Mouse (Mus musculus) stomach, postnatal 0 days (tissue): ENCODE measurements at regions not wholly inside any gene's neighbourhood (a gene's known extent, or its start where the extent isn't known, plus 50 kb on each side); places are given as distances from the start of the nearest gene placed in this dataset.

Experiments used
- CTCF ChIP-seq: IDR thresholded peaks from 2 replicates; pipeline ENCODE4 v1.5.1; 2016; ENCODE audit warnings: antibody characterized with exemption, low read depth, mild to moderate bottlenecking, moderate library complexity
- EP300 ChIP-seq: optimal IDR thresholded peaks from 2 replicates; pipeline ENCODE3; 2016; ENCODE audit warnings: antibody characterized with exemption

GRCm38 (mm10) chr3:19755136-19755535, 126.7 kb upstream of the 1700064H15Rik start:
- TF ChIP-seq CTCF (no peak), EP300 (no peak)
